Mouse (Mus musculus): ENCODE measurements at regions not wholly inside any gene's neighbourhood (a gene's known extent, or its start where the extent isn't known, plus 50 kb on each side); places are given as distances from the start of the nearest gene placed in this dataset.

GRCm38 (mm10) chr3:63638572-63638971, 154.9 kb upstream of the Gm34302 start:
- no peaks in the 10 kb centered on the region for H3K9me3 ChIP-seq (ENCODE audit: low read length)
- WGBS: 46% methylated on average over 2 of the region's 2 CpGs
- no peaks in the 10 kb centered on the region for H3K27me3 ChIP-seq (ENCODE audit: insufficient read depth, low read length)
- no peak overlapping the region for H3K27ac ChIP-seq (ENCODE audit: low read depth, low read length)
- no peak overlapping the region for H3K9ac ChIP-seq
- no peak overlapping the region for H3K4me2 ChIP-seq (ENCODE audit: low read depth)
- H3K36me3 ChIP-seq (ENCODE audit: insufficient read depth): no peaks in the 10 kb centered on the region
- DNase-seq: no peak
- H3K4me3 ChIP-seq (ENCODE audit: low read depth, low read length): no peak overlapping the region
- H3K4me1 ChIP-seq (ENCODE audit: insufficient read depth): no peaks in the 10 kb centered on the region
- TF ChIP-seq CTCF (IDR thresholded peaks at IDR 0.05; ENCODE audit: low read depth): no peak
- no peak for ATAC-seq

DNA sequence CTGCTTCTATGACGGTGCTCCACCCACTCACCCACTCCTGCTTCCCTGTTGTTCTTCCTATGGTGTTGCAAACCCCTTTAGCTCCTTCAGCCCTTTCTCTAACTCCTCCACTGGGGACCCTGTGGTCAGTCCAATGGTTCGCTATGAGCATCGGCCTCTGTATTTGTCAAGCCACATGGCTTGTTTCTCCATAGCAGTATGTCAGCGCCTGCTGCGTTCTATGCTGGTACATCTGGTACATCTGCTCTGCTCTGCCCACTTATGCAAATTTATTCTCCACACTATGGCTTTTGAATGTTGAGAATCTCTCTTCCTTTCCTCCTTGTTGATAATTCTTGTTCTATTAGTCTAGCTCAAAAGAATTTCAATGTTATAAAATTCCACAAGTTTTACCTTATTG, 154.2 kb upstream of the Gm34302 start:
- no peaks in the 10 kb centered on the region for H3K9me3 ChIP-seq (ENCODE audit: low read length)
- ATAC-seq: no peak
- no peak overlapping the region for H3K27ac ChIP-seq (ENCODE audit: low read depth, low read length)

DNA sequence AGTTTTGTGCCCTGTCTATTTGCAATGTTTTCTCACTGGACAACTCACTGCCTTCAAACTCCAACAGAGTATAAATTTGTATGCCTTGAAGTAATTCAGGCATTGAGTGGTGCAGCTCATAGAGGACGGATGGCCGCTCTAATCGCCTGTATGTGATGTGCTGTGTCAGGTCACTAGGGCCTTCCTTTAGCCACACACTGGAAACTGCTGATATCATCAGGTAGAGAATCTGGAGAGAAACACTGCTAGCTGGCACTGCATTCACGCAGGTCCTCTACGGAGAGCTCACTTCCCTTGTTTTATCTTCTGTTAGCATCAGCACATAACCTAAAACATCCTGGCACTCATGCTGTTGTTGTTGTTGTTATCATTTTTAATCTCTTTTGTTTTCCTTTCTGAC, 144.0 kb upstream of the Gm34302 start:
- DNase-seq: no peak
- no peak overlapping the region for H3K4me2 ChIP-seq (ENCODE audit: low read depth)
- H3K4me3 ChIP-seq (ENCODE audit: low read depth, low read length): no peak overlapping the region
- ATAC-seq: no peak
- H3K36me3 ChIP-seq (ENCODE audit: insufficient read depth): no peaks in the 10 kb centered on the region
- WGBS: 77% methylated on average over 5 of the region's 5 CpGs
- H3K9ac ChIP-seq: no peak overlapping the region
- H3K27ac ChIP-seq (ENCODE audit: low read depth, low read length): no peak overlapping the region
- no peaks in the 10 kb centered on the region for H3K4me1 ChIP-seq (ENCODE audit: insufficient read depth)
- H3K27me3 ChIP-seq (ENCODE audit: insufficient read depth, low read length): no peaks in the 10 kb centered on the region
- H3K9me3 ChIP-seq (ENCODE audit: low read length): no peaks in the 10 kb centered on the region
- TF ChIP-seq CTCF (IDR thresholded peaks at IDR 0.05; ENCODE audit: low read depth): no peak

More for the DNA sequence above, 154.2 kb upstream of the Gm34302 start:
- Histone ChIP-seq H3K36me3 (ENCODE audit: insufficient read depth) (no peaks in the 10 kb centered on the region), H3K4me2 (ENCODE audit: low read depth) (no peak overlapping the region), H3K4me1 (ENCODE audit: insufficient read depth) (no peaks in the 10 kb centered on the region), H3K27me3 (ENCODE audit: insufficient read depth, low read length) (no peaks in the 10 kb centered on the region), H3K9ac (no peak overlapping the region), H3K4me3 (ENCODE audit: low read depth, low read length) (no peak overlapping the region)
- DNase-seq: no peak
- 74% methylated on average over 5 of the region's 5 CpGs for WGBS
- no peak for TF ChIP-seq CTCF (IDR thresholded peaks at IDR 0.05; ENCODE audit: low read depth)

GRCm38 (mm10) chr3:63616127-63616526, 132.4 kb upstream of the Gm34302 start:
- H3K27ac ChIP-seq (ENCODE audit: low read depth, low read length): no peak overlapping the region; the same call in 1 of the 2 replicates
- ATAC-seq (peak; percentile 94), DNase-seq (peak; percentile 46)
- WGBS: 26% methylated on average over 5 of the region's 5 CpGs
- no peak overlapping the region for H3K4me3 ChIP-seq (ENCODE audit: low read depth, low read length)
- H3K36me3 ChIP-seq (ENCODE audit: insufficient read depth): no peaks in the 10 kb centered on the region
- TF ChIP-seq CTCF (IDR thresholded peaks at IDR 0.05; ENCODE audit: low read depth): no peak; the same call in 1 of the 2 replicates
- no peak overlapping the region for H3K9ac ChIP-seq
- no peaks in the 10 kb centered on the region for H3K9me3 ChIP-seq (ENCODE audit: low read length)
- no peak overlapping the region for H3K4me2 ChIP-seq (ENCODE audit: low read depth)
- H3K27me3 ChIP-seq (ENCODE audit: insufficient read depth, low read length): no peaks in the 10 kb centered on the region
- no peaks in the 10 kb centered on the region for H3K4me1 ChIP-seq (ENCODE audit: insufficient read depth)

- no peak overlapping the region for H3K9ac ChIP-seq
- no peaks in the 10 kb centered on the region for H3K9me3 ChIP-seq (ENCODE audit: low read length)
- H3K27ac ChIP-seq (ENCODE audit: low read depth, low read length): no peak overlapping the region
- H3K36me3 ChIP-seq (ENCODE audit: insufficient read depth): no peaks in the 10 kb centered on the region
- ATAC-seq: peak; percentile 79
- H3K4me2 ChIP-seq (ENCODE audit: low read depth): no peak overlapping the region
- no peak overlapping the region for H3K4me3 ChIP-seq (ENCODE audit: low read depth, low read length)
- no peaks in the 10 kb centered on the region for H3K27me3 ChIP-seq (ENCODE audit: insufficient read depth, low read length)
- no peaks in the 10 kb centered on the region for H3K4me1 ChIP-seq (ENCODE audit: insufficient read depth)
- no peak for TF ChIP-seq CTCF (IDR thresholded peaks at IDR 0.05; ENCODE audit: low read depth)
- 9% methylated on average over 1 of the region's 1 CpGs for WGBS
- DNase-seq: peak; percentile 25
Observed at GRCm38 (mm10) chr3:63613652-63614051, 130.0 kb upstream of the Gm34302 start.

GRCm38 (mm10) chr3:63612767-63613363, 129.2 kb upstream of the Gm34302 start:
- no peaks in the 10 kb centered on the region for H3K27me3 ChIP-seq (ENCODE audit: insufficient read depth, low read length)
- no peaks in the 10 kb centered on the region for H3K36me3 ChIP-seq (ENCODE audit: insufficient read depth)
- DNase-seq: no peak
- TF ChIP-seq CTCF (IDR thresholded peaks at IDR 0.05; ENCODE audit: low read depth): no peak
- no peak overlapping the region for H3K9ac ChIP-seq
- H3K27ac ChIP-seq (ENCODE audit: low read depth, low read length): no peak overlapping the region
- no peak overlapping the region for H3K4me3 ChIP-seq (ENCODE audit: low read depth, low read length)
- WGBS: 90% methylated on average over 3 of the region's 3 CpGs
- H3K4me2 ChIP-seq (ENCODE audit: low read depth): no peak overlapping the region
- no peak for ATAC-seq
- H3K4me1 ChIP-seq (ENCODE audit: insufficient read depth): no peaks in the 10 kb centered on the region
- no peaks in the 10 kb centered on the region for H3K9me3 ChIP-seq (ENCODE audit: low read length)

- Histone ChIP-seq H3K4me2 (ENCODE audit: low read depth) (no peak overlapping the region), H3K36me3 (ENCODE audit: insufficient read depth) (no peaks in the 10 kb centered on the region), H3K4me3 (ENCODE audit: low read depth, low read length) (no peak overlapping the region), H3K9me3 (ENCODE audit: low read length) (no peaks in the 10 kb centered on the region), H3K27ac (ENCODE audit: low read depth, low read length) (no peak overlapping the region), H3K4me1 (ENCODE audit: insufficient read depth) (no peaks in the 10 kb centered on the region), H3K27me3 (ENCODE audit: insufficient read depth, low read length) (no peaks in the 10 kb centered on the region), H3K9ac (no peak overlapping the region)
- ATAC-seq (no peak), DNase-seq (no peak)
- 35% methylated on average over 5 of the region's 5 CpGs for WGBS
- TF ChIP-seq CTCF (IDR thresholded peaks at IDR 0.05; ENCODE audit: low read depth): no peak
Observed at GRCm38 (mm10) chr3:63610113-63610919, 126.6 kb upstream of the Gm34302 start.

All from forebrain, postnatal 0 days (tissue).